Mouse (Mus musculus) cerebellum, adult 18-20 months (tissue): Measurements from ENCODE around the gene Hist1h3d.
"Not testable (repeated sequence)": the region's sequence is repeated elsewhere in the genome, so short reads cannot be mapped to it uniquely, and the experiment has no call there.

Source experiments
- DNase-seq, 2 experiments: peaks; one replicate each; pipeline ENCODE4 v3.0.0; 2021

The Hist1h3d gene

GRCm38 (mm10) chr13:23585442-23586098 is 10.0 kb downstream of the Hist1h3d start:
- DNase-seq: peak; percentile 36 to 64

GRCm38 (mm10) chr13:23586099-23586939 is 10.8 kb downstream of the Hist1h3d start:
- no peak for DNase-seq

- DNase-seq: no peak
Observed at GRCm38 (mm10) chr13:23586940-23587225, 11.3 kb downstream of the Hist1h3d start.

GRCm38 (mm10) chr13:23591206-23591605 is 15.6 kb downstream of the Hist1h3d start:
- DNase-seq: no peak

GRCm38 (mm10) chr13:23591886-23592285 is 16.3 kb downstream of the Hist1h3d start:
- not testable (repeated sequence) for DNase-seq

- peak; percentile 63 to 65 for DNase-seq
Observed at GRCm38 (mm10) chr13:23592614-23593013, 17.1 kb downstream of the Hist1h3d start.

GRCm38 (mm10) chr13:23593051-23593770 is 17.6 kb downstream of the Hist1h3d start:
- DNase-seq: no peak

- no peak for DNase-seq
Observed at GRCm38 (mm10) chr13:23595185-23595584, 19.6 kb downstream of the Hist1h3d start.

GRCm38 (mm10) chr13:23595622-23596372 is 20.2 kb downstream of the Hist1h3d start:
- no peak for DNase-seq

- DNase-seq: peak; percentile 72 to 84
Observed at GRCm38 (mm10) chr13:23597957-23598356, 22.4 kb downstream of the Hist1h3d start.

GRCm38 (mm10) chr13:23603182-23603699 is 27.7 kb downstream of the Hist1h3d start:
- no peak for DNase-seq

GRCm38 (mm10) chr13:23604452-23604851 is 28.9 kb downstream of the Hist1h3d start:
- DNase-seq: no peak

GRCm38 (mm10) chr13:23605052-23605451 is 29.5 kb downstream of the Hist1h3d start:
- DNase-seq: no peak

- no peak for DNase-seq
Observed at GRCm38 (mm10) chr13:23609209-23609608, 33.6 kb downstream of the Hist1h3d start.

GRCm38 (mm10) chr13:23609844-23610243 is 34.3 kb downstream of the Hist1h3d start:
- no peak for DNase-seq

- DNase-seq: no peak
Observed at GRCm38 (mm10) chr13:23610393-23610792, 34.8 kb downstream of the Hist1h3d start.

GRCm38 (mm10) chr13:23611638-23612037 is 36.1 kb downstream of the Hist1h3d start:
- no peak for DNase-seq

- peak in 1 of 2 experiments; percentile 17 for DNase-seq
Observed at GRCm38 (mm10) chr13:23620056-23620732, 44.6 kb downstream of the Hist1h3d start.

- DNase-seq: peak; percentile 75 to 78
Observed at GRCm38 (mm10) chr13:23620733-23621531, 45.4 kb downstream of the Hist1h3d start, which contains the start of gene Hist1h2be. Gene Hist1h2be, minus strand, starts transcription at chr13:23621124.

GRCm38 (mm10) chr13:23621532-23622174 is 46.1 kb downstream of the Hist1h3d start:
- peak; percentile 56 to 74 for DNase-seq
